Mouse (Mus musculus) heart, postnatal 0 days (tissue): Measurements from ENCODE around the gene Mtus2.

Source experiments
- CTCF ChIP-seq: IDR thresholded peaks from 2 replicates; pipeline ENCODE4 v1.5.1; 2016; ENCODE audit warnings: antibody characterized with exemption, control low read depth, low read depth
- EP300 ChIP-seq: IDR thresholded peaks from 2 replicates; pipeline ENCODE4 v1.6.1; 2016; ENCODE audit warnings: antibody characterized with exemption, low read depth

DNA sequence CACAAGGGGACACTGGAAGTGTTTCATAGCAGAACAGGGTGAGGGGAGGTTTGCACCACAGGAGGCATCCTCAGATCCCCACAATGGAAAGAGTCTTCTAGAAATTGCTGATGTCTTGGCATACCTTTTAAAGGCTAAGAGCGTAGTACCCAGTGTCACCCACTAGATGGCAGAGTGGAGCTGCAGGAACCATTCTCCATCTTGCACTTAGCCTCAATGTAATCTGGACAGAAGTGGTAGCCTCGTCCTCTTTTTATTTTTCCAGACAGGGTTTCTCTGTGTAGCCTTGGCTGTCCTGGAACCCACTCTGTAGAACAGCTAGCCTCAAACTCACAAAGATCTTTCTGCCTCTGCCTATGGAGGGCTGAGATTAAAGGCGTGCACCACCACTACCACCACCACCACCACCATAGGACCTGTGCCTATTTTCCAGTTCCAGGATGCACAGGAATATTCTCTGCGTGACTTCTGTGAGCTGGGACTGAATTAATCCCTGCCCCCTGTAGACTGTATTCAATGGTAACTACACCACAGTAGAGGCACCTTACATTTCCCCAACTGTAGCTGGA lies 368.3 kb downstream of the Mtus2 start:
- TF ChIP-seq CTCF (peak; percentile 96), EP300 (no peak)
